Mouse (Mus musculus): ENCODE results near the gene Catsper4. TPM values are rescaled to one million over a fixed set of nuclear protein-coding genes. Genes with fewer than 3 reads are reported as not detected.

Catsper4 gene
- polyA plus RNA-seq, 1 experiment from 2014 or later: 0.11 TPM

DNA sequence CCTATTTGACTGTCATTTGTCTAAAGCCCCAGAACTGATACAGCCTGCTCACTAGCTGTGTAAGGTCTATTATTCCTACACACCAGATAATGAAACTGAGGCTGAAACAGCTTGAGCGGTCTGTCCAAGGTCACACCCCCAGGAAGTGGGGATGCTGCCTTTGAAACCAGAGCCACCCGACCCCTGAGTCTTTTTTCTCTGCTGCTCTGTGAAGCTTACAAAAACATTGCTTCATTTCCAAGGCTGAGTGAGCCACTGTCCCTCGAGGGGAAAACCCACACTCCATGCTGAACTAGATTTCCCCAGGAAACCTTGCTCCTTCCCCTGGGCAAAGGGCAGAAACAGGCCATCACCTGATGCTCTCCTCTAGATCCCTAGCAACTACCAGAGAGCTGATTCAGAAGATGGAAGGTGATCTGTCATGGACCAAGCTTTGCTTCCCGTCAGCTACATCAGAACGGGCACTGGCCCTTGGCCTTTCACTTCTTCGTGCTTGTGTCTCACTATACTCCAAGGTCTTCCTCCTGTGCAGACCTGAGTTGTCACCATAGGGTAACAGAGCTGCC, 20.6 kb downstream of the Catsper4 start:
- DNase-seq (ENCODE audit: low spot score) (no peak), ATAC-seq (ENCODE audit: low FRiP score, low TSS enrichment) (no peak)
- Histone ChIP-seq H3K27me3 (ENCODE audit: control insufficient read depth, insufficient read depth, low read length) (no peaks in the 10 kb centered on the region), H3K4me3 (ENCODE audit: low read depth, low read length) (no peak overlapping the region), H3K9ac (ENCODE audit: low read length) (no peak overlapping the region), H3K36me3 (ENCODE audit: control insufficient read depth, insufficient read depth, low read length) (no peaks in the 10 kb centered on the region), H3K27ac (replicated peaks) (no peak overlapping the region), H3K4me2 (replicated peaks; ENCODE audit: low read depth) (no peak overlapping the region), H3K4me1 (replicated peaks; ENCODE audit: control insufficient read depth, insufficient read depth) (no peaks in the 10 kb centered on the region), H3K9me3 (ENCODE audit: control insufficient read depth, low read length) (no peaks in the 10 kb centered on the region)
- WGBS: 55% methylated on average over 6 of the region's 6 CpGs
- TF ChIP-seq CTCF (IDR thresholded peaks at IDR 0.05; ENCODE audit: low read depth): no peak

DNA sequence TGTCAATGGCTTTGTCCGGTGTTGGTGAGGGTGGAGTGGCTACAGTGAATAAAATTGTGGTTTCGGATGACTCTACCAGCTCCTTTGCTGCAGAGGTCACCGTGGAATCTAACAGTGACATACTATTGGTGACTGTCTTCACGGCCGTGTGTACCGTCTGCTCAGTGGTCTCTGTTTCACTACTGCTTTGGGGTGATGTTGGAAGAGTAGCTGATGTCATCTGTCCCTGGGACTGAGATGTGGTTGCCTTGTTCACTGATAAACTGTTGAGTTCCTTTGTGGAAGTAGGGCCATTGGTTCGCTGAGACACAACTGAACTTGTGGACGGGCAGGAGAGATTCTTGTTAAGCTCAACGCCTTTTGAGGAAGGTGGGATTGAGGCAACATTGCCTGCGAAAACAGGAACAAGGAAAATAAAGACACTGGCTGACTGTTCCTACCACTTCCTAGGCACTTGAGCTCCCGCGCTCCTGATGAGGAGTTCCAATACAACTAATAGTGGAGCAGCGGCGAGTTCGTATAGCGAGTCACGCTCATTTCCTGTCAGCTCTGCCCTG, 23.8 kb downstream of the Catsper4 start:
- H3K36me3 ChIP-seq (ENCODE audit: control insufficient read depth, insufficient read depth, low read length): no peaks in the 10 kb centered on the region

GRCm38 (mm10) chr4:134202904-134203303, 24.3 kb downstream of the Catsper4 start, which contains the start of gene Gm7534:
TSS of gene Gm7534 (minus strand) at chr4:134203004.
- Histone ChIP-seq H3K27me3 (ENCODE audit: control insufficient read depth, insufficient read depth, low read length) (no peaks in the 10 kb centered on the region), H3K9ac (ENCODE audit: low read length) (no peak within 1 kb of the TSS), H3K4me3 (ENCODE audit: low read depth, low read length) (no peak within 1 kb of the TSS), H3K36me3 (ENCODE audit: control insufficient read depth, insufficient read depth, low read length) (no peaks in the 10 kb centered on the region), H3K4me2 (replicated peaks; ENCODE audit: low read depth) (no peak within 1 kb of the TSS), H3K4me1 (replicated peaks; ENCODE audit: control insufficient read depth, insufficient read depth) (no peaks in the 10 kb centered on the region), H3K27ac (replicated peaks) (no peak within 1 kb of the TSS), H3K9me3 (ENCODE audit: control insufficient read depth, low read length) (no peaks in the 10 kb centered on the region)
- DNase-seq (ENCODE audit: low spot score) (no peak), ATAC-seq (ENCODE audit: low FRiP score, low TSS enrichment) (no peak)
- WGBS: 96% methylated on average over 4 of the region's 4 CpGs
- TF ChIP-seq EP300 (optimal IDR thresholded peaks at IDR 0.05) (no peak), CTCF (IDR thresholded peaks at IDR 0.05; ENCODE audit: low read depth) (no peak)

More for the DNA sequence above, 23.8 kb downstream of the Catsper4 start:
- 81% methylated on average over 17 of the region's 17 CpGs for WGBS
- Histone ChIP-seq H3K9me3 (ENCODE audit: control insufficient read depth, low read length) (no peaks in the 10 kb centered on the region), H3K9ac (ENCODE audit: low read length) (no peak overlapping the region), H3K4me2 (replicated peaks; ENCODE audit: low read depth) (no peak overlapping the region), H3K4me1 (replicated peaks; ENCODE audit: control insufficient read depth, insufficient read depth) (no peaks in the 10 kb centered on the region), H3K27me3 (ENCODE audit: control insufficient read depth, insufficient read depth, low read length) (no peaks in the 10 kb centered on the region), H3K27ac (replicated peaks) (no peak overlapping the region), H3K4me3 (ENCODE audit: low read depth, low read length) (no peak overlapping the region)
- no peak for DNase-seq (ENCODE audit: low spot score)
- ATAC-seq (ENCODE audit: low FRiP score, low TSS enrichment): no peak
- TF ChIP-seq EP300 (optimal IDR thresholded peaks at IDR 0.05) (no peak), CTCF (IDR thresholded peaks at IDR 0.05; ENCODE audit: low read depth) (no peak)

GRCm38 (mm10) chr4:134199371-134199770, 27.8 kb downstream of the Catsper4 start:
- Histone ChIP-seq H3K4me1 (replicated peaks; ENCODE audit: control insufficient read depth, insufficient read depth) (no peaks in the 10 kb centered on the region), H3K36me3 (ENCODE audit: control insufficient read depth, insufficient read depth, low read length) (no peaks in the 10 kb centered on the region), H3K27me3 (ENCODE audit: control insufficient read depth, insufficient read depth, low read length) (no peaks in the 10 kb centered on the region), H3K27ac (replicated peaks) (no peak overlapping the region), H3K4me2 (replicated peaks; ENCODE audit: low read depth) (no peak overlapping the region), H3K4me3 (ENCODE audit: low read depth, low read length) (no peak overlapping the region), H3K9ac (ENCODE audit: low read length) (no peak overlapping the region), H3K9me3 (ENCODE audit: control insufficient read depth, low read length) (no peaks in the 10 kb centered on the region)
- DNase-seq (ENCODE audit: low spot score) (no peak), ATAC-seq (ENCODE audit: low FRiP score, low TSS enrichment) (no peak)
- no peak for TF ChIP-seq EP300 (optimal IDR thresholded peaks at IDR 0.05)
- TF ChIP-seq CTCF (IDR thresholded peaks at IDR 0.05; ENCODE audit: low read depth): no peak
- 57% methylated on average over 2 of the region's 2 CpGs for WGBS

GRCm38 (mm10) chr4:134186268-134186667, 40.9 kb downstream of the Catsper4 start:
- ATAC-seq (ENCODE audit: low FRiP score, low TSS enrichment) (no peak), DNase-seq (ENCODE audit: low spot score) (no peak)
- TF ChIP-seq EP300 (optimal IDR thresholded peaks at IDR 0.05) (no peak), CTCF (IDR thresholded peaks at IDR 0.05; ENCODE audit: low read depth) (no peak)
- H3K4me3 ChIP-seq (ENCODE audit: low read depth, low read length): peak overlapping the region; percentile 69
- WGBS: under 1% methylated on average over 22 of the region's 22 CpGs
- no peaks in the 10 kb centered on the region for H3K27me3 ChIP-seq (ENCODE audit: control insufficient read depth, insufficient read depth, low read length)
- peak overlapping the region; percentile 80 for H3K9ac ChIP-seq (ENCODE audit: low read length)
- H3K4me1 ChIP-seq (replicated peaks; ENCODE audit: control insufficient read depth, insufficient read depth): no peaks in the 10 kb centered on the region
- H3K36me3 ChIP-seq (ENCODE audit: control insufficient read depth, insufficient read depth, low read length): no peaks in the 10 kb centered on the region
- peak overlapping the region; percentile 90 for H3K4me2 ChIP-seq (replicated peaks; ENCODE audit: low read depth)
- H3K27ac ChIP-seq (replicated peaks): peak overlapping the region; percentile 78
- no peaks in the 10 kb centered on the region for H3K9me3 ChIP-seq (ENCODE audit: control insufficient read depth, low read length)

DNA sequence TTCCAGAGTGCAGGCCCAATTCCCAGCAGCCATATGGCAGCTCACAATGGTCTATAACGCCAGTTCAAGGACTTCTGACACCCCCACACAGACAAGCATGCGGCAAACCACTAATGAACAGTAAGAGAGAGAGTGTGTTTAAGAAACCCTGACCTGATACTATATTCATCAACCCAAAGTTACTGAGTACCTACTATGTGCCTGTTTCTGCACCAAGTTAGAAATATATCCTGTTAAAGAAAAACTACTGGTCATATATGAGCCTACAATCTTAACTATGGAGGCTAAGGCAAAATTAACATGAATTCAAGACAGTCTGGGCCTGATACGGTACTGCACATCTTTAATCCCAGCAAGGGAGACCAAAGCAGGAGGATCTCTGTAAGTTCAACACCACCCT, 41.6 kb downstream of the Catsper4 start:
- DNase-seq (ENCODE audit: low spot score) (no peak), ATAC-seq (ENCODE audit: low FRiP score, low TSS enrichment) (no peak)
- WGBS: 83% methylated on average over 3 of the region's 3 CpGs
- no peaks in the 10 kb centered on the region for H3K4me1 ChIP-seq (replicated peaks; ENCODE audit: control insufficient read depth, insufficient read depth)
- peak overlapping the region; percentile 80 for H3K9ac ChIP-seq (ENCODE audit: low read length)
- H3K4me3 ChIP-seq (ENCODE audit: low read depth, low read length): peak overlapping the region; percentile 69
- H3K9me3 ChIP-seq (ENCODE audit: control insufficient read depth, low read length): no peaks in the 10 kb centered on the region
- no peaks in the 10 kb centered on the region for H3K36me3 ChIP-seq (ENCODE audit: control insufficient read depth, insufficient read depth, low read length)
- no peak for TF ChIP-seq CTCF (IDR thresholded peaks at IDR 0.05; ENCODE audit: low read depth)
- no peak for TF ChIP-seq EP300 (optimal IDR thresholded peaks at IDR 0.05)
- H3K27me3 ChIP-seq (ENCODE audit: control insufficient read depth, insufficient read depth, low read length): no peaks in the 10 kb centered on the region
- no peak overlapping the region for H3K27ac ChIP-seq (replicated peaks)
- H3K4me2 ChIP-seq (replicated peaks; ENCODE audit: low read depth): peak overlapping the region; percentile 90

Measured in stomach, postnatal 0 days (tissue).